Mouse (Mus musculus) hindbrain, embryonic 10.5 days (tissue): ENCODE data around the gene Oas2. TPM values are rescaled to one million over a fixed set of nuclear protein-coding genes. Genes with fewer than 3 reads are reported as not detected.
"Not testable (repeated sequence)": the region's sequence is repeated elsewhere in the genome, so short reads cannot be mapped to it uniquely, and the experiment has no call there.

ENCODE experiments used
- DNase-seq: peaks from one replicate; pipeline ENCODE4 v3.0.0-alpha.2; 2017; ENCODE audit warnings: low spot score
- H3K27ac ChIP-seq: fragments of 300-500 bp; sonication (generic); 2 replicates; pipeline ENCODE4 v1.5.1; 2016; ENCODE audit warnings: mild to moderate bottlenecking, moderate library complexity
- H3K27me3 ChIP-seq: fragments of 300-500 bp; sonication (generic); 2 replicates; pipeline ENCODE4 v1.6.1; 2016; ENCODE audit warnings: mild to moderate bottlenecking; ENCODE audit not compliant: poor library complexity, insufficient read depth, severe bottlenecking
- H3K36me3 ChIP-seq: fragments of 300-500 bp; sonication (generic); 2 replicates; pipeline ENCODE4 v1.6.1; 2016; ENCODE audit warnings: mild to moderate bottlenecking, moderate library complexity
- H3K4me1 ChIP-seq: fragments of 300-500 bp; sonication (generic); replicated peaks from 2 replicates; pipeline ENCODE4 v1.6.1; 2016; ENCODE audit warnings: mild to moderate bottlenecking
- H3K4me3 ChIP-seq: fragments of 300-500 bp; sonication (generic); 2 replicates; pipeline ENCODE4 v1.5.1; 2016; ENCODE audit warnings: mild to moderate bottlenecking, moderate library complexity
- H3K9me3 ChIP-seq: fragments of 300-500 bp; sonication (generic); 2 replicates; pipeline ENCODE4 v1.6.1; 2016; ENCODE audit warnings: mild to moderate bottlenecking, moderate library complexity
- whole genome bisulfite sequencing: fragments of 180-500 bp; shearing (Covaris S2); methylation state at CpG from one replicate; pipeline ENCODE4 v1.1.7; 2016; 5-methylcytosine and 5-hydroxymethylcytosine counted together
- polyA plus RNA-seq: library from polyadenylated mRNA; unstranded; fragments of >200 nt; fragmentation: Nextera tagmentation; extraction: Ambion mirVana; gene quantifications from 2 replicates; pipeline ENCODE4 v1.2.1, GENCODE M21; 2016

Gene Oas2
- polyA plus RNA-seq = 0.06 and 0.10 TPM in 2 replicates

GRCm38 (mm10) chr5:120749688-120750087, at the start of gene Oas2:
Gene Oas2 (minus strand): TSS chr5:120749853.
- no peaks in the 10 kb centered on the region for H3K36me3 ChIP-seq
- no peaks in the 10 kb centered on the region for H3K9me3 ChIP-seq
- DNase-seq = no peak
- H3K27ac ChIP-seq = no peak within 1 kb of the TSS
- H3K27me3 ChIP-seq = no peaks in the 10 kb centered on the region
- WGBS = 76% methylated on average over 5 of the region's 5 CpGs
- no peaks in the 10 kb centered on the region for H3K4me1 ChIP-seq
- no peak within 1 kb of the TSS for H3K4me3 ChIP-seq

- not testable (repeated sequence) for H3K27ac ChIP-seq, H3K4me1 ChIP-seq, H3K4me3 ChIP-seq, H3K9me3 ChIP-seq, DNase-seq, H3K27me3 ChIP-seq, H3K36me3 ChIP-seq
- 67% methylated on average over 2 of the region's 2 CpGs for WGBS
These were observed 49.3 kb upstream of the Oas2 start for GRCm38 (mm10) chr5:120798943-120799342.

GRCm38 (mm10) chr5:120798147-120798546, 48.5 kb upstream of the Oas2 start:
- WGBS = 81% methylated on average over 5 of the region's 5 CpGs
- not testable (repeated sequence) for DNase-seq, H3K36me3 ChIP-seq, H3K27me3 ChIP-seq, H3K4me3 ChIP-seq, H3K4me1 ChIP-seq, H3K9me3 ChIP-seq, H3K27ac ChIP-seq

GRCm38 (mm10) chr5:120795480-120796034, 45.9 kb upstream of the Oas2 start, which contains the start of gene Oas1e:
Gene Oas1e (minus strand): TSS chr5:120795530.
- not testable (repeated sequence) for H3K4me1 ChIP-seq, H3K27ac ChIP-seq, DNase-seq, H3K36me3 ChIP-seq, H3K9me3 ChIP-seq, H3K27me3 ChIP-seq, H3K4me3 ChIP-seq
- 71% methylated on average over 9 of the region's 9 CpGs for WGBS

- Histone ChIP-seq H3K4me1 (no peaks in the 10 kb centered on the region), H3K4me3 (no peak overlapping the region), H3K27ac (no peak overlapping the region), H3K36me3 (no peaks in the 10 kb centered on the region), H3K9me3 (no peaks in the 10 kb centered on the region), H3K27me3 (no peaks in the 10 kb centered on the region)
- 36% methylated on average over 2 of the region's 2 CpGs for WGBS
- peak; percentile 47 for DNase-seq
These were observed 43.4 kb upstream of the Oas2 start for GRCm38 (mm10) chr5:120793043-120793442.

GRCm38 (mm10) chr5:120787042-120787441, 37.4 kb upstream of the Oas2 start:
- Histone ChIP-seq H3K27me3 (no peaks in the 10 kb centered on the region), H3K4me1 (no peaks in the 10 kb centered on the region), H3K36me3 (no peaks in the 10 kb centered on the region), H3K9me3 (no peaks in the 10 kb centered on the region), H3K27ac (no peak overlapping the region), H3K4me3 (no peak overlapping the region)
- WGBS = 70% methylated on average over 3 of the region's 3 CpGs
- no peak for DNase-seq

- H3K27ac ChIP-seq = no peak overlapping the region
- DNase-seq = no peak
- H3K4me1 ChIP-seq = no peaks in the 10 kb centered on the region
- H3K4me3 ChIP-seq = no peak overlapping the region
- 74% methylated on average over 2 of the region's 2 CpGs for WGBS
- H3K9me3 ChIP-seq = no peaks in the 10 kb centered on the region
- H3K27me3 ChIP-seq = no peaks in the 10 kb centered on the region
- no peaks in the 10 kb centered on the region for H3K36me3 ChIP-seq
These were observed 32.8 kb upstream of the Oas2 start for GRCm38 (mm10) chr5:120782446-120782845.

GRCm38 (mm10) chr5:120781646-120782045, 32.0 kb upstream of the Oas2 start:
- 86% methylated on average over 1 of the region's 1 CpGs for WGBS
- Histone ChIP-seq H3K27me3 (no peaks in the 10 kb centered on the region), H3K27ac (no peak overlapping the region), H3K4me1 (0 out of 2 replicates have a peak, but pooled peaks cover 3% of the 10 kb centered on the region), H3K36me3 (no peaks in the 10 kb centered on the region), H3K4me3 (no peak overlapping the region), H3K9me3 (no peaks in the 10 kb centered on the region)
- no peak for DNase-seq

- H3K27ac ChIP-seq = no peak overlapping the region
- no peak for DNase-seq
These were observed 30.3 kb upstream of the Oas2 start for GRCm38 (mm10) chr5:120779922-120780321.

GRCm38 (mm10) chr5:120778941-120779340, 29.3 kb upstream of the Oas2 start:
- WGBS = 80% methylated on average over 2 of the region's 2 CpGs
- Histone ChIP-seq H3K27me3 (no peaks in the 10 kb centered on the region), H3K27ac (no peak overlapping the region), H3K36me3 (no peaks in the 10 kb centered on the region), H3K4me3 (no peak overlapping the region), H3K9me3 (no peaks in the 10 kb centered on the region), H3K4me1 (0 out of 2 replicates have a peak, but pooled peaks cover 7% of the 10 kb centered on the region)
- DNase-seq = no peak

More at GRCm38 (mm10) chr5:120779922-120780321, 30.3 kb upstream of the Oas2 start:
- no peaks in the 10 kb centered on the region for H3K9me3 ChIP-seq
- 0 out of 2 replicates have a peak, but pooled peaks cover 7% of the 10 kb centered on the region for H3K4me1 ChIP-seq
- no peak overlapping the region for H3K4me3 ChIP-seq
- 63% methylated on average over 3 of the region's 3 CpGs for WGBS
- H3K36me3 ChIP-seq = no peaks in the 10 kb centered on the region
- H3K27me3 ChIP-seq = no peaks in the 10 kb centered on the region

- 0 out of 2 replicates have a peak, but pooled peaks cover 7% of the 10 kb centered on the region for H3K4me1 ChIP-seq
- no peaks in the 10 kb centered on the region for H3K9me3 ChIP-seq
- DNase-seq = no peak
- no peak within 1 kb of the TSS for H3K4me3 ChIP-seq
- WGBS = 77% methylated on average over 9 of the region's 9 CpGs
- H3K27me3 ChIP-seq = no peaks in the 10 kb centered on the region
- H3K36me3 ChIP-seq = no peaks in the 10 kb centered on the region
- H3K27ac ChIP-seq = no peak within 1 kb of the TSS
These were observed 27.8 kb upstream of the Oas2 start, which contains the start of gene Oas3 for GRCm38 (mm10) chr5:120777478-120777877. Gene Oas3 (minus strand): TSS chr5:120777661.

- no peak overlapping the region for H3K4me3 ChIP-seq
- no peaks in the 10 kb centered on the region for H3K36me3 ChIP-seq
- 83% methylated on average over 5 of the region's 5 CpGs for WGBS
- H3K27ac ChIP-seq = no peak overlapping the region
- H3K27me3 ChIP-seq = no peaks in the 10 kb centered on the region
- no peak for DNase-seq
- 0 out of 2 replicates have a peak, but pooled peaks cover 7% of the 10 kb centered on the region for H3K4me1 ChIP-seq
- H3K9me3 ChIP-seq = no peaks in the 10 kb centered on the region
These were observed 27.1 kb upstream of the Oas2 start for GRCm38 (mm10) chr5:120776801-120777200.

- Histone ChIP-seq H3K4me1 (0 out of 2 replicates have a peak, but pooled peaks cover 7% of the 10 kb centered on the region), H3K36me3 (no peaks in the 10 kb centered on the region), H3K27ac (no peak overlapping the region), H3K27me3 (no peaks in the 10 kb centered on the region), H3K9me3 (no peaks in the 10 kb centered on the region), H3K4me3 (no peak overlapping the region)
- no peak for DNase-seq
- 84% methylated on average over 14 of the region's 14 CpGs for WGBS
These were observed 25.8 kb upstream of the Oas2 start for GRCm38 (mm10) chr5:120775287-120775985.
